Mouse (Mus musculus): ENCODE measurements around the gene Pkdrej.
"Not testable (repeated sequence)": the region's sequence is repeated elsewhere in the genome, so short reads cannot be mapped to it uniquely, and the experiment has no call there.

Gene Pkdrej

DNA sequence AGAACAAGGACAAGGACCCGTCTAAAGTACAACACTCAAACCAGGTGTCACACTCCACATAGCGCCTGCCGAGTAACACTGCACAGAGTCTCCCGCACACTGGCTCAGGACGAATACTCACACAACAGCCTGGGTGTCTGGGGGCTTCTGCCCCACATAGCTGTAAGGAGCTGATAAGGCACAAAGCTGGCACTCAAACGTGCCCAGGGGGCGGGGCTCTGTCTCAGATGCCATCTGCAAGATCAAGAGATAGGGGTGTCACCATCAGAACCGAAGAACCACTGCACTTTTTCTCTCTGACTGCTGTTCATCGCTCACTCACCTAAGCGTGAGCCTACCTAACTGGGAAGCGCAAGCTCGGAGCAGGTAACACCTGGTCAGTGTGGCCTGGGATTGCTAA, 12.4 kb downstream of the Pkdrej start:
- no peak for DNase-seq (ENCODE audit: low spot score)

DNA sequence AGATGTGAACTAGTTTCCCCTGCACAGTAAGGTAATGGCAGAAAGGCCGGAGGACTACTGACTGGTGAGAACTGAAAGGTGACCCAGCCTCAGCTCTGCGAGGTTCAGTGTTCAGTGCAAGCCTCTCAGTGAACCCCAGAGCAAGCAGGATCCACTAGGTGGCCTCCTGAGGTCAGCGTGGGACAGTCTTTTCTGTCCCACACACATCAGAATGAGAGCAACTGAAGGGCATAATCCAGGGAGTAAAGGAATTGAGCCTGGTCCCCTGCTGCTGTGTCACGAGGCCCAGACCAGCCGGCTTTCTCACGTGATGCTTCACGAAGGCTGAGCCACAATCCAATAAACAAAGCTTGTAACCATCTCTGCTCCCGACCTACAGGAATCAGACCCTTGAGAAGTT, 13.1 kb downstream of the Pkdrej start:
- DNase-seq (ENCODE audit: low spot score) = no peak

DNA sequence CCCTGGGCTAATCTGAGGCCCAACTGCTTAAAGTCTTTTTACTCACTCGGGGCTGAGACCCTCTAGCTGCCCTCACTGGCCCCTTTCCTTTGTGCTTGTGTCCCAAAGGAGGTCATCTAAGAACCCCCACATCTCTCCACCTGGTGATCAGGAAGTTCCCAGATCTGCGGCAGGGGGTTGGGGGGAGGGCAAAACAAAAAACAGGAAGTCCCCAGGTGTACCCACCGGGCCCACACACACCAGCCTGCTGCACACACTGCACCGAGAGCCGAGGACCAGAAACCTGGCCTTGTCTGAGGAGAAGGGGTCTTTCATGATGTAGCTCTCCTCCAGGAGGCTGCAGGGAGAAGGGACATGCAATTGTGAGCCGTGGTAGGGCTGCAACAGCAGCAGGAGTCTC, 13.5 kb downstream of the Pkdrej start:
- no peak for DNase-seq (ENCODE audit: low spot score)

DNA sequence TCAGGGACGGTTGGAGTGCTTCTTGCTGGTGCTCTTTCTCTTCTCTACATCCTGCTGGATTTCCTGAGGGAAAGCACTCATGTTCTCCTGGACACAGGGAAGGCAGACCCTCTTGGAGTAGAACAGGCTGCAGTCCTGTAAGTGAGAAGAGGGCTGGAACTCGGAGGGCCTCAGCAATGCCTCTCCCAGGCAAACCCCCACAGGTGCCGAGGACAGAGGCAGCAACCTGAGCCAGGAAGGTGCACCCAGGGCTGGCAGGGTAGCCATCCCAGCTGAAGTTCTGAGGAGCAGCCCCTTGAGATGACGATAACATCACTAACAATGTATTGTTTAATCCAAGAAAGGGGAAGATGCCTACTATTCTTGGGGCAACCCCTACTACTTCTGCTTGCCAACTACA, 14.1 kb downstream of the Pkdrej start:
- DNase-seq (ENCODE audit: low spot score) = no peak

- no peak for DNase-seq (ENCODE audit: low spot score)
These were observed 14.6 kb downstream of the Pkdrej start for GRCm38 (mm10) chr15:85806886-85807285.

DNA sequence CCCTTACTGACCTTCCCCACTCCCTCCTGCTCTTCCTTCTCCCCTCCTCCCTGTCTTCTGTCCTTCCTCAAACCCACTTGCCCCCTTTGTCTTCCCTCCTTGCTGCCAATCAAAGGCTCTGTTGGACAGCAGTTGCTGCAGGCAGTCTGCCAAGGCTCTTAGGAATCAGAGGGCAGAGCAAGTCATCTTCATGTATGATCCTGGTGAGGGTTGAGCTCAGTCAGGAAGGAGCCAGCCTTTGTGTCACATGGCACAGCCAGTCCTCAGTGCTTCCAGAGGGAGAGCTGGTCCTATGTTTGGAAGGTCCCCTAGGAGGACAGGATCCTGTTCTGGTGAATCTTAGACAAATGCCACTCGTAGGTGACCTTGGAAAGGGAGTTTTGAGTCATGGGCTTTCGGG, 18.6 kb downstream of the Pkdrej start:
- DNase-seq (ENCODE audit: low spot score) = no peak

- DNase-seq (ENCODE audit: low spot score) = no peak
These were observed 22.9 kb downstream of the Pkdrej start for GRCm38 (mm10) chr15:85798676-85799075.

DNA sequence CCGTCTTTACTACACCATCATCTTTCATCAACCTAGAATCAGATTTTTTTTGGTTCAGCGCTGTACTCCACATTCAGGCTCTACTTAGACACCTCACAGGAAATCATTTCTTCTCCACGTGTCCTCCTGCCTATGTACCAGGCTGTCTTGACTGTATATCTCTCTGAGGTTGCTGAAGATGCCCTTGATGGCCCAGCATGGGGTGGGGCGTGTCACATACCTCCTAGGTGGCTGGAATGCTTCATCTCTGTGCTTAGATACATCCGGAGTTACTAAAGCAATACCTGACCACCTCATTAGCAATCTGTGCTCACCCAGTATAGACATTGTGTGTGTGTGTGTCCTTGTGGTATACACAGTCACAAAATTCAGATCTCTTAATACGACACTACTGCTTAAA, 26.0 kb downstream of the Pkdrej start:
- DNase-seq (ENCODE audit: low spot score) = no peak

DNA sequence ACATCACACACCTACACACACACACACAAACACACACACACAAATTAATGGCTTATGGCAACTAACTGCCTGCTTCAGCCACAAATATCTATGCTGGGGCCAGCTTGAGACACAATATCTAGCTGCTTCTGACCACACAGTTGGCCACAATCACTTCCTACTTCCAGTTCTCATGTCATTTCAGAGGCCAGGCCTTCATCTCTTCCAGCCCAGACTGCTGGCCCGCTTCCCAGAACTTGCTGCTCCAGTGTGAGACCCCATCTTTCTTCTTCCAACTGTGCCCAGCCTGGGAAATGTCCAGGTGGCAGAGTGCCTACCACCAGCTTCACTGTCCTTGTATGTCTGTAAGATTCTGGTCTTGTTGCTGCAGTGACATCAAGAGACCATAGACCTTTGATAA, 28.7 kb downstream of the Pkdrej start:
- DNase-seq (ENCODE audit: low spot score) = no peak

DNA sequence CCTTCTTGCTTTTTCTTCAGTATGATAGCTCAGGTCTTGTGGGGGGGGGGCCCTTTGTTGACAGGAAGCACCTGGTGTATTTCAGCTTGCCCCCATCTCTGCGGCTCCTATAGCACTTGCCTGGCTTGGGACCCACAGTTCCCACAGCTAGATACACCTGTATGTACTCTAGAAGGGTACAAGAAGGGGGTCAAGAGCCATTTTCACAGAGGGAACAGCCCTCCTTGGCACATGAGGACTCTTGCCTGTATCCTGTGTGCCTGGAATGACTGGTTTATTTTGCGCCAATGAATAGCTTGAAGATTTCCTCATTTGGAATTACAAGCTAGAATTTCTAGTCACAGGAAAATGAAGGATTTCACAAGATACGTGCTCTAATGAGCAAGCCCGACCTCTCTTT, 30.1 kb downstream of the Pkdrej start:
- DNase-seq (ENCODE audit: low spot score) = no peak

- DNase-seq (ENCODE audit: low spot score) = no peak
These were observed 32.9 kb downstream of the Pkdrej start for GRCm38 (mm10) chr15:85788633-85789032.

DNA sequence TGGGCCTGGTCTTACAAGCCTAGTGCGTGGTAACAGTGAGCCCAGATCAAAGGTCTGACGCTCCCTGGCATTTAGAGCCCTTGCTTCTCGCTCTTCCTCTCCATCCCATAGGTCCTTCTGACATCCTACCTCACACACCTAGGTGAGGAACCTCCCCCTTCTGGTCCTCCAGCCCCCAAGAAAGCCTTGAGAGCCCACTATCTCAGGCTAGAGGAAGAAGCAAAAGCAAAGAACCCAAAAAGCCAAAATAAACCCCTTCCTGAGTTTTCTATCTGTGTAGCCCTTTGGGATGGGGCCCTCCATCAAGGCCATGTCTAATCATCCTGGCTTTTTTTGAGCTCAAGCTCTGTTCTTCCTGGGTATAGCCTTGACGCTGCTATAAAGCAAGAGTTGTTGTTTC, 33.5 kb downstream of the Pkdrej start:
- no peak for DNase-seq (ENCODE audit: low spot score)

DNA sequence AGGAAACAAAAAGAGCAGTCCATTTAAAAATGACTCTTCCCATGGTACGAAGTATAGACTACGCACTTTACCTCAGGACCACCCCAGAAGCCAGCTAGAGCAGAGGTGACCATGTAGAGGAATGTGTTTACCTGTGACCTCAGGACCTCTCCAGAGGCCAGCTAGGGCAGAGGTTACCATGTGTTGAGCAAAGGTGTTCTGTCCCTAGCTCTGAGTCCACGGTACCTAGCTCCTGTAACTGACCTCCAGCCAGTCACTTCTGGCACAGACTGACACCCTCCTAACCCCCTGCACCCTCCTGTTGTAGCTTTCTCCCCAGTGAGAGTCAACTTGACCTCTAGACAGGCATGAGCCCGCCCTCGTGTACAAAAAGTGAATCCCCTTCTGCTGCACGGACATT, 34.1 kb downstream of the Pkdrej start:
- DNase-seq (ENCODE audit: low spot score) = peak; percentile 19

GRCm38 (mm10) chr15:85786711-85787110, 34.8 kb downstream of the Pkdrej start:
- no peak for DNase-seq (ENCODE audit: low spot score)

- no peak for DNase-seq (ENCODE audit: low spot score)
These were observed 37.2 kb downstream of the Pkdrej start for GRCm38 (mm10) chr15:85784341-85784740.

DNA sequence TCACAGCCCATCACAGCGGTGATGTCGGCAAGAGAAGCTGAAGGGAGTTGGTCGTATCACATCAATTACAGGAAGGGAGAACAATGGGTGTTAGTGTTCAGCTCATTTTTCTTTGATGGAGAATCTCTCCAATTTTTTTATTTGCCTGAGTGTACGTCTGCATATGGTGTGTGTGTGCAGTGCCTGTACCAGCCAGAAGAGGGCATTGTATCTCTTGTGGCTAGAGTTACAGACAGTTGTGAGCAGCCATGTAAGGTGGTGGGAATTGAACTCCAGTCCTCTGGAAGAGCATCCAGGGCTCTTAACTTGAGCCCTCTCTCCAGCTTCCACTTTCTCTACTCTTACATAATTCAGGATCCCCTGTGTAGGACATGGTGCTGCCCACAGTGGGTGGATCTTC, 38.4 kb downstream of the Pkdrej start:
- DNase-seq (ENCODE audit: low spot score) = no peak

- not testable (repeated sequence) for DNase-seq (ENCODE audit: low spot score)
These were observed 42.6 kb downstream of the Pkdrej start for GRCm38 (mm10) chr15:85778891-85779290.

DNA sequence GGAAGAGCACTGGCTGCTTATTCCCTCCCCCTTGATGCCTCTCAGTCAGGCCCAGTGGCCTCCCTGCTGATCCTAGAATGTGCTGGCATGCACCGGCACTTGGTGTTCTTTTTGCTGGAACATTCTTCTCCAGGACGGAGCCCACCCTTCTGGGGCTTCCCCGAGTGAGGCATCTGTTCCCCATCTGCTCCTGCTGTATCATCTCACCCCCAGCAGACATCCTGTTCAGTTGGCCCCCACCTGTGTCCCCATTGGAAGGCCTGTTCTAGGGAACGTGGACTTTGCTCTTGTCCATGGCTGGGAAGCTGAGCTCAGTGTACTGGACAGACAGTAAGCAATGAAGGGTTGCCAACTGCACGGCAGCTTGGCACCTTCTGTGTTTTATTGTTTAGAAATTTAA, 44.8 kb downstream of the Pkdrej start:
- DNase-seq (ENCODE audit: low spot score) = no peak

DNA sequence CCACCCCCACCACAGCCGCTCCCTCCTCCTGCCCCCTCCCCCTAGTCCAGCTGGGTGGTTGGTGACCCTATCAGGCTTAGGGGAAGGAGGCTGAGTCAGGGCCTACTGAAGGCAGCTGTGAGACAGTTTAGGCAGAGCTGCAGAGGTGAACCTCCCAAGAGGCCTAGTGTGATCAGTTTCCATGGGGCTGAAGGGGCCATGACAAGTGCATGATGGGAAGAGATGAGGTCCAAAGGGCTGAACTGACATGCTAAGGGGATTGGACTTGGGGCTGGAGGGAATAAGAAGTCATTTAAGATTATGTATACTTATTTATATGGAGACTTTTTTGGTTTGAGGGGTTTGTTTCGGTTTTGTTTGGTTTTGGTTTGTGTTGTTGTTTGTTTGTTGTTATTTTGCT, 45.3 kb downstream of the Pkdrej start:
- no peak for DNase-seq (ENCODE audit: low spot score)

- DNase-seq (ENCODE audit: low spot score) = no peak
These were observed 46.5 kb downstream of the Pkdrej start for GRCm38 (mm10) chr15:85775001-85775400.

- no peak for DNase-seq (ENCODE audit: low spot score)
These were observed 47.1 kb downstream of the Pkdrej start for GRCm38 (mm10) chr15:85774419-85774818.

DNA sequence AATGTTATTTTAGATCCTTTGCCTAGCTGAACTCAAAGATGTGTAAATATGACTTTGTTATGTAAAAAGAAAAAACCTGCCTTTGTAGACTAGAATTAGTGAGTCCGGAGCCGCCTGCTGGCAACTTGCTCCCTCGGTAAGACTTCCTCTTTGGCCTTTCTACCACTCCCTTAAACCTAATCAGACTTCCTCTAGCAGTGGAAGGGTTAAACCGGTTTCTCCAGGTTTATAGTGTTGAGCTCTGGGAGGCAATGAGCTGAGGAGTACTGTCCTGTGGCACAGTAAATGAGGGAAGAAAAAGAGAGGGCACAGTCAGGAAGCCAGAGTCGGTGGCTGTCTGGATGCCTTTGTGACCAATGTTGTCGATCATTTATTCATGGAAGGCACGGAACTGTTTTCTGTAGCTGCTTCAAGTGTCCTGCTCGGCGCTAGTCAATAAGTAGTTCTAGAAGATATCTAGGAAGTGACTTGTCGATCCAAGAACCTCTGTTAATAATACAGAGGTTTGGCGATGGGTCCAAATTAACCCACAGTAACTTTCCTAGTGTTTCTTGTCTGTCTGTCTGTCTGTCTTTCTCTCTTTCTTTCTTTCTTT, 49.3 kb downstream of the Pkdrej start:
- DNase-seq (ENCODE audit: low spot score) = no peak

- DNase-seq (ENCODE audit: low spot score) = peak; percentile 38
These were observed 50.0 kb downstream of the Pkdrej start for GRCm38 (mm10) chr15:85771306-85772121.

- DNase-seq (ENCODE audit: low spot score) = no peak
These were observed 52.5 kb downstream of the Pkdrej start for GRCm38 (mm10) chr15:85768991-85769390.
